Mouse (Mus musculus): Measurements from ENCODE around the gene Sit1.
A peak's percentile ranks its signal among the peaks of the same experiment; 100 is the strongest.

The Sit1 gene

DNA sequence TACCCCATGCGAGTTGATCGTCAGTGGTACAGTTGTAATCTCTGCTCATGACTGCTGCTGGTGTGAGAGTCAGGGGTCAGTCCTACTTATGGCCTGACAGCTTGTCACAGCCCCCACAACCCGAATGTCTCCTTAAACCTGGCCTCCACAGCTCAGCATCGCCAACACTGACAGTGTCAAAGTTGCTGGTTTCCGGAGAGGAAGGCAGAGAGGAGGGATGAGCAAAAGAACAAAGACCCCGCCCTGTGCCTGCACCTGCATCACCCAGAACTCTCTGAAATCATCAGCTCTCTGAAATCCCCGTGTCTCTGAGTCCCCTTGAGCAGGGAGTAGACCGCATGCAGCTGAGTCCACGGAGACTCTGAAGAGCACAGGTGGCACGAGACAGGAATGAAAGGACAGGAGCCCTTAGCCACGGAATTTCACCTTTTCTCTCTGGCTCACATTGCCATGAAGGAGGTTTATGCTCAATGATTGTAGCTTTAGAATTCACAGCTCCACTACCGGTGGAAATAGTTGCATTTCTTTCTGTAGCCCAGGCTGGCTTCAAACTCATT is at the start of gene Sit1:
Gene Sit1, minus strand, starts transcription at position 200 of the 557 bp plus-strand sequence.
- no peak for DNase-seq (ENCODE audit: low read depth, low spot score)

GRCm38 (mm10) chr4:43533270-43533669 is 49.7 kb upstream of the Sit1 start:
- no peak for DNase-seq (ENCODE audit: low read depth, low spot score)

DNA sequence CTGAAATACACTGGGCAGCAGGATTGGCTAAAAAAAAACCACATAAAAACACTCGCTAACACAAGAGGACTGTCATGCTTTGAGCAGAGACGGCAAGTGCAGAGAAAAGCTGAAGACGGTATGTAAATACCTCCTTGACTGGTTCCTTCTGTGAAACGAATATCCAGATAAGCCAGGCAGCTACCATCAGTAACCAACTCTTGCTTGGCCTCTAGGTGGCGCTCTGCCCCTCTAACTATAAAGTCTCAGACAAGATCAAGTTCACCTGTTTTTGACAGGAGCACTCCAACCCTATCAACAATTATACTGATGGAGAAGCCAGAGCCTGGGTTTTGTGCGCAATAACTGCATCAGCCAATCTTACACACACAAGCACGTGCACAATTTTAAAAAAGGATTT is 47.0 kb upstream of the Sit1 start:
- peak; percentile 54 for DNase-seq (ENCODE audit: low read depth, low spot score)

DNA sequence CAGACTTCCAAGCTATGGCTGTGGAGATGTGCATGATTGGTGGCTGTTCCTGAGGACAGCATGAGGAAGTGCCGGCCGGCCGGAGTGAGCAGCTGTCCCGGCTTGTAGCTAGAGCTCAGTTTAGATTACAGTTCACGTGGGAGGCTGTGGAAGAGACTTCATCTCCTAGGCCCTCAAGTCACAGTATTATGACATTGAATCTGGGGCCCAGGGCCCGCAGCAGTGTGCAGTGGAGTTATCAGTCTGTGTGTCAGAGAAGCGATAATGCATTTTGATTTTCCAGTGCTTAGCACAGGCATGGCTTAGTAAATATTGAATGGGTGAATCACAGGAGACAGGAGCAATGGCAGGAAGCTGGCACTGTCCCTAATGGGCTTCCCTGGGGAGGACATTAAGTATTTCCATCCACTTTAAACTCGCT is 46.6 kb upstream of the Sit1 start:
- no peak for DNase-seq (ENCODE audit: low read depth, low spot score)

DNA sequence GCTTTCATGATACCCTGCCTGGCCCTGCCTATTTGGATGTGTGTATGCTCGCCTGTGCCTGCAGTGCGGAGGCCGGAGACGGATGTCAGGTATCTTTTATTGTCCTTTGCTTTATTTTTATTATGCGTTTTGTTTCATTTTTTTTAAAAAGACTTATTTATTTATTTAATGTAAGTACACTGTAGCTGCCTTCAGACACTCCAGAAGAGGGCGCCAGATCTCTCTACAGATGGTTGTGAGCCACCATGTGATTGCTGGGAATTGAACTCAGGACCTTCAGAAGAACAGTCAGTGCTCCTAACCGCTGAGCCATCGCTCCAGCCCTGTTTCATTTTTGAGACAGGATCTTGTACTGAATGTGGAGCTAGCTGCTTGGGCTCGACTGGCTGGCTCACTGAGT is 45.0 kb upstream of the Sit1 start:
- DNase-seq (ENCODE audit: low read depth, low spot score): no peak

DNA sequence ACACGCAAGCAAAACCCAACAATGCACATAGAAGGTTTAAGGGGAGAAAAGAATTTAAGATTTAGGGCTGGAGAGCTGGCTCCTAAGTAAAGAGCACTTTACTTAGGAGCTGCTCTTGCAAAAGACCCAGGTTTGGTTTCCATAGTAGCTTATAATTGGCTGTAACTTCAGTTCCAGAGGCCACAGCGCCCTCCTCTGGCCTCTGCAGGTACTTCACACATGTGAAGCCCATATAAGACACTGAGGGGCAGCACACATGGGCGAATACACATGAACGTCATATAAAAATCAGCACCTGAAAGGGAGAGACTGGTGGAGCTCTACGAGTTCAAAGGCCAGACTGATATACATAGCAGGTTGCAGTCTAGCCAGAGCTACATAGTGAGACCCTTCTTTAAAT is 44.3 kb upstream of the Sit1 start:
- DNase-seq (ENCODE audit: low read depth, low spot score): no peak

DNA sequence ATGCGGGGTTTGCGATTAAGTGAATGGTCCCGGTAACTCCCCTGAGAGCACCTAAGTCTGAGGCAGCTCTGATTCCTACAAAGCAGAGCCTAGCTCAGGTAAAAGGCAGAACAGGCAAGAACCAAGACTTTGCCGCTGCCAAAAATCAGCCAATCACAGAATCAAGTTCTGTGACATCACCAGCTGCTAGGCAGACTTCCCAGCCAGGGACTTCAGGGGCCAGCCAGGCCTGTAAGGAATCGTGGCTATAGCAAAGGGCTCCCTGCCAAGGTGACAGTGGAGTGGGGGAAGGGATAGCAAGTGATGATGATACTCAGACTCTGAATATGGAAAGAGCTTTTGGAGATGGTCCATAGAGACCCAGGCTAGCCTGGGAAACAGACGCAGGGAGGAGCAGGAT is 36.4 kb upstream of the Sit1 start:
- peak; percentile 79 for DNase-seq (ENCODE audit: low read depth, low spot score)

- DNase-seq (ENCODE audit: low read depth, low spot score): no peak
Measured at GRCm38 (mm10) chr4:43519551-43519950, 36.0 kb upstream of the Sit1 start.

DNA sequence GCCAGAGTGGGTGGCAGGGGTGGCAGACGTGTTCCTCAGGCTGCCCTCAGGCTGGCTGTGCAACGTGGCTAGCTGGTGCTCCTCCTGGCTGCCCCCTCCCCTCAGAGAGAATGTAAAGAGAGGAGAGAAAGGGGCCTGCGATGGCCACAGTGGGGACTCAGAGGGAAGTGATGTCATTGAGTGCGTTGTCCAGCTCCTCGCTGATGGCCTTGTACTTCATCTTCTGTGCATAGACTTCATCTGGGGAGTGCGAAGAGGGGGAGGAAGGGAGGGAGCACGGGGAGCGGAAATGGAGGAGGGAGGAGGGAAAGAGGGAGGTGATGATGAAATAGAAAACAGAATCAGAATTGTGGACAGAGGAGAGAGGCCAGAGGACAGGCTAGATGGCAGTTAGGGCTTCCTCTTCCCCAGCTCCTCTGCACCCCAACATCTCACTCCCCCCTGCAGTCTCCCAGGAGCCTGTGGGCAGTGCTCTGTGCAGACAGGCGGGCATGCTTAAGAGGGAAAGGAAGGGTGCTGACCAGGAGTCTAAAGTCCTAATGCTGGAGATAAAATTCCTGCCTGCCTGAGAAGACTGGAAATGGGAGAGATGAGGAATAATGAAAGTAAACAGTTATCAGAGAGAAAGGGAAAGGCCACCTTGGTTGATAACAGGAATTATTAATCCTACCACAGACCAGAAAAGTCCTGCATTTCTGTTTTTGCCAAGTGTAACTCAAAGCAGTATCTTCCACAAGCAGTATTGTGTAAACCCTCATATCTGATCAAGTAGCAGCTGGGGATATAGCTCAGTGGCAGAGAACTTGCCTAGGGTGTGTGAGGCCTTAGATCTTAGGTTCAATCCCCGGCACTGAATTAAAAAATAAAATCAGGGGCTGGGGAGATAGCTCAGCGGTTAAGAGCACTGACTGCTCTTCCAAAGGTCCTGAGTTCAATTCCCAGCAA is 32.5 kb upstream of the Sit1 start:
- DNase-seq (ENCODE audit: low read depth, low spot score): no peak

DNA sequence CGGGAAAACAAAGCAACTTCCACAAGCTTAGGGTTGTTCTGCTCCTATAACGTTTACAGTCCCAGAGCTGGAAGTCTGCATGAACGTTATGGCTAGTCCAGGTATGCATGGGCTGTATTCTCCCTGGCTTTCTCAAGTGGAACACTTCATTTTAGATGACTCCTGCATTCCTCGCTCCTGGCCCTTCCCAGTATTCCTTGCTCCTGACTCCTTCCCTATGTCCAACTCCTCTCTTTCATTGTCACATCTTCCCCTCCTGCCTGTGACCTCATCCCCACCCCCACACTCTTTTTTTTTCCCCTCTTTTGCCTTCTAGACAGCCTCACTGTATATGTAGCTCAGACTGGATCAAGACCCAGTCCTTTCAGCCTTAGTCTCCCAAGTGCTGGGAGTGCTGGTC is 30.3 kb upstream of the Sit1 start:
- no peak for DNase-seq (ENCODE audit: low read depth, low spot score)

- no peak for DNase-seq (ENCODE audit: low read depth, low spot score)
Measured at GRCm38 (mm10) chr4:43513300-43513699, 29.8 kb upstream of the Sit1 start.

- DNase-seq (ENCODE audit: low read depth, low spot score): no peak
Measured at GRCm38 (mm10) chr4:43512653-43513052, 29.1 kb upstream of the Sit1 start.

DNA sequence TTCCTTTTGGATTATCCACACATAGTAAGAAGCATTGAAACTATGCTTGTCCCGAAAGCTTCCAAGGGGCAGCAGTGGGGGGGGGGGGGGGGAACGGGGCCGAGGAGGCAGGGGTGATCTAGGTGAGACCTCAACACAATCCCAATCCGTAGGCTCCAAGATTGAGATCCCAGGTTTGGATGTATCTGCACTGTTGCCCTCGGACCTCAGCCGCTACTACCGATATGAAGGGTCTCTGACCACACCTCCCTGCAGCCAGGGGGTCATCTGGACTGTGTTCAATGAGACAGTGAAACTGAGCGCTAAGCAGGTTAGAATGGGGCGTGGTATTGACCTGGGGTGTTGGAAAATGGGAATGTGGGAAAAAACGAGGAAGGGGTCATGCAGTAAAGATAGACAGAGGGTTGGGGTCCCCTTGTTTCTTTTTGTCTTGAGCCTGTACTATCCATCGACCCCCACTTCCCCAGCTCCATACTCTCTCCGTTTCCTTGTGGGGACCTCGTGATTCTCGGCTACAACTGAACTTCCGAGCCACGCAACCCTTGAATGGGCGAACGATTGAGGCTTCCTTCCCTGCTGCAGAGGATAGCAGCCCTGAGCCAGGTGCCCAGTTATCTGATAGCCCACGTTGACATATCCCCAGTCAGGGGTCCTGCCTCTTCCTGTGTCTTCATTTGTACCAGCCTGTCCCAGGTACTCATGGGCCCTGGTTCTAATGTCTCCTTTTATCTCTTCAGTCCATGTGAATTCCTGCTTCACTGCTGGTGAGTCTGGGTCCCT is 28.3 kb upstream of the Sit1 start:
- no peak for DNase-seq (ENCODE audit: low read depth, low spot score)

DNA sequence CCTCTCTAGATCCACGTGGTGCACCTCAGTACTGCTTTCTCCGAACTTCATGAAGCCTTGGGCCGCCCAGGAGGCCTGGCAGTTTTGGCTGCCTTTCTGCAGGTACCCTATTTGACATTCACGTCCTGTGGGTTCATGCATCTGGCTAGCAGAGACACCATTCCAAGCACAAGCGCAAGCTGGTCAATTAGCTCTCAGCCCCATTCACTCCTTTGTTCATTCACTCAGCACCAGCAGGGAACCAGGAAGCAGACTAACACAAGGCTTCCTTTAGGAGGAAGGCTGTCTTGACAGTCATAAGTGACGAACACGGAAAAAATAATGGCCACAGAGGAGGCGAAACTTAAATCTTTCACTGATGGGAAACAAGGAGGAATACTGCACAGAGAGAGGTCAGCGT is 25.6 kb upstream of the Sit1 start:
- no peak for DNase-seq (ENCODE audit: low read depth, low spot score)

GRCm38 (mm10) chr4:43508666-43508997 is 25.1 kb upstream of the Sit1 start:
- DNase-seq (ENCODE audit: low read depth, low spot score): no peak

- no peak for DNase-seq (ENCODE audit: low read depth, low spot score)
Measured at GRCm38 (mm10) chr4:43507938-43508665, 24.6 kb upstream of the Sit1 start.

DNA sequence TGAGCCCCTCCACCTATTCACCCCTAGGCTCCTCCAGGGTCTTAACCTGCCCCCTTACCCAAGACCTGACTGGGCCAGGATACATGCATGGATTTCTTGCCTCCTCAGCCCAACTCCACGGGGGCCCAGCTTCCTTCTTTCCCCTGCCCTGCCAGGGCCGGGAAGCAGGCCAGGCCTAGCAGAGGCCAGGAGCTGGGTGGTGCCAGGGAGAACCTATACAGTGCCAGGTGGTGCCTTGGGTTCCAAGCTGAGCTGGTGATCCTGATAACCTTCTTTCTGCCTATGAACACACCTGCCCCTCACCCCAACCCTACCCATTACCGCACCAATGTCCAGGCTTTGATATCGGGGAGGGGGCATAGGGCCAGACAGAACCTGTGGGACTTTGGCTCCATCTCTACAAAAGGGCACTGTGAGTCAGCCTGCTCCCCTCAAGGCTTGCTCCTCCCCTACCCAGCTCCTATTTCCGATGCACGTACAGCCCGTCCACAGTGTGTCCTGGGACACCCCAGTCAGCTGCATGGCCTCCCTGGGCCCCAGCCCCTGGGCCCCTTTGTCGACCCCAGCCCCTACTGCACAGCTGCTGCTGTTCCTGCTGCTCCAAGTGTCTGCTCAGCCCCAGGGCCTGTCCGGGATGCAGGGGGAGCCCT is 23.1 kb upstream of the Sit1 start, which contains the start of gene Car9:
Gene Car9, plus strand, starts transcription at position 431 of the 650 bp plus-strand sequence.
- DNase-seq (ENCODE audit: low read depth, low spot score): no peak

GRCm38 (mm10) chr4:43506074-43506473 is 22.5 kb upstream of the Sit1 start:
- no peak for DNase-seq (ENCODE audit: low read depth, low spot score)

GRCm38 (mm10) chr4:43504269-43504668 is 20.7 kb upstream of the Sit1 start:
- no peak for DNase-seq (ENCODE audit: low read depth, low spot score)

DNA sequence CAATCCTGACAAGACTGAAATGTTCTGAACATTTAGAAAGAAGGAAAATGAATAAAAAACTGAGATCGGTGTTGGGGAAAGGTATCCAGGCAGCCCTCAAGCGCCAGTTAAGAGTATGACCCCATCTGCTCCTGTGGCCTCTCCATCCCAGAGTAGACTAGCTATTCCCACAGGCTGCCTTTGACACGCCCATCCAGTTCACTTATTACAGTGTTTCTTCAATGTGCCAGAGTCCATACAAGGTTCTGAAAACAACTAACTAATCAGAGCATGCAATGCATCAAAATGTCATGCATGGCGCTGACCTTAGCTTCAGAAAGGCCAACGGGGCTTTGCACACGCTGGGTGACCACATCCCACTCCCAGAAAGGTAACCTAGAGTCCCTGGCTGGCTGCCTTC is 20.0 kb upstream of the Sit1 start:
- no peak for DNase-seq (ENCODE audit: low read depth, low spot score)

DNA sequence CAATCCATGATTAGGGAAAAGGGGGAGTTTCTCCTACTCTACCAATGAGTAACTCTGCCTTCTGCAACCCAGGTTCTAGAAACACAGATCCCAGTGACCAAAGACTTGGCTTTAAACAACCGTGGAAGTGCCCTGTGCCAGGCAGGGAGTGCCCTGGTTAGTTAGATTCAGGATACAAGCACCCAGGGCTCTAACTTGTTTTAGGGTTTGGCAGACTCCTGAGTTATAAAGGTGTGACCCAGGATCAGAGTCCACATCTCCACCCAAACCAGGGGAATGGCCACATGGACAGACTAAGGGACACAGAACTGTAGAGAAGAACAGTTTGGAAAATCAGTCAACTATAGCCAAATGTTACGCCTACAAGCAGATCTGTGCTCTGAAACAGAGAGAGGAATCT is 19.5 kb upstream of the Sit1 start:
- DNase-seq (ENCODE audit: low read depth, low spot score): no peak

All from retina, postnatal 7 days (tissue).